Mouse (Mus musculus): ENCODE measurements around the gene Gm609.
"Not testable (repeated sequence)": the region's sequence is repeated elsewhere in the genome, so short reads cannot be mapped to it uniquely, and the experiment has no call there.

The Gm609 gene

DNA sequence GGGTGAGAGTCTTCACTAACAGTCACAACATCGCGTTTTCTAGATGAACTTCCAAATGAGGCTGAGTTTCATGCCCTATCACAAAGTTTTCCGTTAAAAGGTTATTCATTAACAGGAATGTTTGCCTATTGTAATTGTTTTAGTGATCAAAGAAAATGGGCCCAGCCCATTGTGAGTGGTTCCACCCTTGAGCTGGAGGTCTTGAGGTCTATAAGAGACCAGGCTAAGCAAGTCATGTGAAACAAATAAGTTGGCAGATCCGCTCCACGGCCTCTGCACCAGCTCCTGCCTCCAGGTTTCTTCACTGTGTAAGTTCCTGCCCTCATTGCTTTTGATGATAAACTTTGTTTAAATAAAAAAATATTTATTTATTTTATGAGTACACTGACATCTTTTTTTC, at the start of gene Gm609:
TSS of gene Gm609 (minus strand) at position 43 of the 400 bp plus-strand sequence.
- no peak for DNase-seq (ENCODE audit: low read depth, low spot score)

- DNase-seq (ENCODE audit: low read depth, low spot score) = no peak
These were observed 49.3 kb upstream of the Gm609 start for GRCm38 (mm10) chr16:45542108-45542507.

GRCm38 (mm10) chr16:45538342-45538741, 45.6 kb upstream of the Gm609 start:
- DNase-seq (ENCODE audit: low read depth, low spot score) = not testable (repeated sequence)

- DNase-seq (ENCODE audit: low read depth, low spot score) = no peak
These were observed 42.2 kb upstream of the Gm609 start, which contains the start of gene Slc9c1 for GRCm38 (mm10) chr16:45535009-45535408. Slc9c1 (plus strand) TSS chr16:45535309.

DNA sequence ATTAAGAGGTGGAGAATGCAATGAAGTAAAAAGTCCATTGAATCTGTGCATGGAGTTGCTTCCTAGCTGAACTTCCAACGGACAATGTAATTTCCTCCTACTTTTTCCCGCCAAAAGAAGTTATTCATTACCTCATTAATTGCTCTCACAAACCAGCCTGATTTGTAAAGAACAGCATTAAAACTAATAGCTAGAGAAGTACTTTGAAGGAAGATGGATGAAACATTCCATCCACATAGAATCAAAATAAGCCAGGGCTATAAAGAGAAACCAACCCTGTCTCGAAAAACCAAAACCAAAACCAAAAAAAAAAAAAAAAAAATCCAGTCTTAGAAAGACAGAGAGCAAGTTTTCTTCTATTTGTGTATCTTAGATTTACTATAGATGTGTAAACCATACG, 39.2 kb upstream of the Gm609 start, which contains the start of gene Gm17783:
TSS of gene Gm17783 (minus strand) at position 101 of the 400 bp plus-strand sequence.
- DNase-seq (ENCODE audit: low read depth, low spot score) = no peak

- no peak for DNase-seq (ENCODE audit: low read depth, low spot score)
These were observed 32.8 kb upstream of the Gm609 start for GRCm38 (mm10) chr16:45525551-45525950.

GRCm38 (mm10) chr16:45495326-45495725, 2.6 kb upstream of the Gm609 start:
- no peak for DNase-seq (ENCODE audit: low read depth, low spot score)

- no peak for DNase-seq (ENCODE audit: low read depth, low spot score)
These were observed 15.8 kb downstream of the Gm609 start for GRCm38 (mm10) chr16:45476991-45477390.

- not testable (repeated sequence) for DNase-seq (ENCODE audit: low read depth, low spot score)
These were observed 20.9 kb downstream of the Gm609 start for GRCm38 (mm10) chr16:45471836-45472235.

GRCm38 (mm10) chr16:45454762-45455161, 38.0 kb downstream of the Gm609 start:
- DNase-seq (ENCODE audit: low read depth, low spot score) = no peak

DNA sequence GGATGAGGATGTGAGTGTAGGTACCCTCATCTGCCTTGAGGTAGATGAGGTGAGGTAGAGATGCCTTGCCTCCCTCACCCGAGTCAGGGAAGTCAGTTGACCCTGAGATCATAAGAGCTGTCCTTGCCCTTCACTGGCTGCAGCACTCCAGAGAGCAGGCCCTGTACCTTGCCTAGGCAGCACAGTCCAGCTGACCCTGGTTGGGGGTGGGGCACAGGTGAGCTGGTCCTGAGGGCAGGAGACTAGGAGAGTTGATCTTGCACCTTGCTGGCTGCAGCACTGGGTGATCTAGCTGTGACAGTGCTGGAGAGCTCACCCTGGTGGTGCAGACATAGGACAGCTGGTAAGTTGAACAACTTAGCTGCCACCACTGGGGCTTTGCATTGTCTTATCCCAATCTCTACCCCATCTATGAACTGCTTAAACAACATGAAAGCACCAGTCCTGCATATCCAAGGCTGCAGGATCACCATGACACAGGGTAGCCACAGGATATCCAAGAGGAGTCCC, 55.5 kb downstream of the Gm609 start:
- no peak for DNase-seq (ENCODE audit: low read depth, low spot score)

GRCm38 (mm10) chr16:45435591-45435990, 57.2 kb downstream of the Gm609 start:
- no peak for DNase-seq (ENCODE audit: low read depth, low spot score)

DNA sequence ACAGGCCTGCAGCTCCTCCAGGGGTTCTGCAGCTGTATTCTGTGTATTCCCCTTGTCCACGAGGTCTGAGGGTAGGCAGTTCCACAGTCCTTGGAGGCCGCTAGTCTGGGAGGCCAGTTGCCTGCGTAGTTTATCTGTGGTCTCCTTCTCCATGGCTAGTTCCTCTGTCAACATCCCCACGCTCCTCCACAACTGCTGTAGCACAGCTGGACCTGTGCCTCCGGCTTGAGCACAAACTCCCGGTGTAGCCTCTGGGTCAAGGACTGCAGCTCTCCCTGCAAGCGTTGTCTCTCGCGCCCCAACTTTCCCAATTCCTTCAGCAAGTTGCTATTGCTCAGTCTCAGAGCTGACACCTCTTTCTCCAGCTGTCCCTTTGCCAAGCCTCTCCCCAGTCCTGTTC, 65.1 kb downstream of the Gm609 start:
- no peak for DNase-seq (ENCODE audit: low read depth, low spot score)

GRCm38 (mm10) chr16:45413497-45413896, 79.3 kb downstream of the Gm609 start:
- no peak for DNase-seq (ENCODE audit: low read depth, low spot score)

DNA sequence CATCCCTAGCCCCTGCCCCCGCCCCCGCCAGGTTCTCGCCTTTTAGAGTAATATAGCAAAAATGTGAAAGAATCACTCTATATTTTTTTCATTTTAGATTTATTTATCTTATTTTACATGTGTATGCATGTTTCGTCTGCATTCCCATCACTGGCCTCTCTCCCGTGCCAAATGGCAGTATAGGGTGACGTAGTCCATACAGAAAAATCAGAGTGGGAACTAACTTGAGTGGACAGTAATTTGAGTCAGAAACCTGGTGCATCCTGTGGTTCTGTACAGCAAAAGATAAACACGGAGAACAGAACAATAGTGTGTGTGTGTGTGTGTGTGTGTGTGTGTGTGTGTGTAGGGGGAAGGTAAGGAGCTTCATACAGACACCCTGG, 83.7 kb downstream of the Gm609 start:
- not testable (repeated sequence) for DNase-seq (ENCODE audit: low read depth, low spot score)

DNA sequence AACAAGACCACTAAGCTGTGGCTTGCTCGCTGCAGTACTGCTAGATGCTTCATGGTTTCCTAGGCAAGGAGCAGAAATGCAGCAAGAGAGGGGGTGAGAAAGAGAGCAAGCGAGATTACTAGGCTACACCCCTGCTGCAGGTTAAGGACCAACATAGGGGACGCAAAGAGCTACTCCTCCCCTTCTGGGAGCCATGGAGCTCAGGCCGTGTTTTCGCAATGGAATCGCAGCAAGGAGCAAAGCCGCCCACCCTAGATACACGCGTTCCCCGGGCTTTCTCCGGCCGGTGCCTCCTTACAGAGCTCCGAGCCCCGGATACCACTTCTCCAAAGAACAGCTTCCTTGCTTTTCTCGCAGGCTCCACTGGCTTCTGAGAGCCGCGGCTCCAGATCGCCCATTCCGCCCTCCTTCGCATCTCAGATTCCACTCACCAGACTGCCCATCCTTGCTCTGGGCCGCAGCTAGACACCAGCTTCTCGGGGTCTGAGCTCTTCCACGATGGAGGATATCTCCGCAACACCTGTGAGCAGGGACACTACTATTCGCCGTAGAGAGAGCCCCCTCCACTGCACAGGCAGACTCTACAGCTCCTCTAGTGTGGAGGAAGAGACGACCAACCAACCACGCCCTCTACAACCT, 84.2 kb downstream of the Gm609 start, which contains the start of gene Cd200:
TSS of gene Cd200 (minus strand) at position 629 of the 639 bp plus-strand sequence.
- DNase-seq (ENCODE audit: low read depth, low spot score) = no peak

DNA sequence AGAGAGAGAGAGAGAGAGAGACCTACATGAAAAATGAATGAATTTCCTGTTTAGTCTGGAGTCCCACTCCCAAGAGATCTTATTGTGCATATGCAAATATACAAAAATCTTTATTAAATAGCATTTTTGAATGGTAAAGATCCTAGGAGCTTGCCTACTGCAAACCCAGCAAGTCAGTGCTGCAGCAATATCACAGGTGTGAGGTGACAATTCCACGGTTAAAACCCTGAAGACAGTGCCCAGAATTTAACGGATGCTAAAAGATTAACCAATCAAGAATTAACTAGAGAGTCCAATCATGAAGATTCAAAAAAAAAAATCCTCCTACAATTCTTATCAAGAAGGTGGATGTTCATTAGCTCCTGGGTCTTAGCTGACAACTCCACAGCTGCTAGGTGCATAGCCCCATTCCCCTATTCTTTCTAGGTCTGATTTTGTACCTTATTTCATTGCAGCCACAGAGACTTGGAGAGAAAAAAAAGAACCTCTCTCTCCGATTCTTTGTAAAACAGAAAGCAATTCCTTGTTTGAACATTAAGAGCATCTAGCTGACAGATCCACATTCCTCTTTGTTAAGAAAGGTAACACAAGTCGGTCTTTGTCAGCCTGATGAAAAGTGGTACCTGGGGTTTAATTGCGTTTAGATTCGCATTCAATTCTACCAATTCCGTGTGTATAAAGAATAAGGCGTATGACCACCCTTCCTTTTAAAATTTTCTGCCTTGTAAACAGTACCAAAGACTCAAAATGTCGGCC, 84.9 kb downstream of the Gm609 start:
- DNase-seq (ENCODE audit: low read depth, low spot score) = no peak

DNA sequence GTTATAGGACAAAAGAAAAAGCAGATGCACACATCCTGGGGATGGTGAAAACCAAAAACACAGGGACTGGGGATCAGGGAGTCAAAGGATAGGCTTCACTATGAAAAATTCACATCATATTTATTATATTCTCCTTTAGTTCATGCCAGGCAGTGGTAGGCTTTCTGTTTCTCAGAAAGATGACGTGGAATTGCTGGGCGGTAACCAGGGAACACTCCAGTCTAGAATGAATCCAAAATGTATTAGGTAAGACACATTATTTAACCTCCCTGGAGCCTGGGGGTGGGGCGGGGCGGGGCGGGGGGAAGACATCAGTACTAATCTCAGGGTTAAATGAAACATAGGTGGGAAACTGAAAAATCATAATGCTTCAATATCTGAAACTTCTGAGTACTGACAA, 85.7 kb downstream of the Gm609 start:
- no peak for DNase-seq (ENCODE audit: low read depth, low spot score)

DNA sequence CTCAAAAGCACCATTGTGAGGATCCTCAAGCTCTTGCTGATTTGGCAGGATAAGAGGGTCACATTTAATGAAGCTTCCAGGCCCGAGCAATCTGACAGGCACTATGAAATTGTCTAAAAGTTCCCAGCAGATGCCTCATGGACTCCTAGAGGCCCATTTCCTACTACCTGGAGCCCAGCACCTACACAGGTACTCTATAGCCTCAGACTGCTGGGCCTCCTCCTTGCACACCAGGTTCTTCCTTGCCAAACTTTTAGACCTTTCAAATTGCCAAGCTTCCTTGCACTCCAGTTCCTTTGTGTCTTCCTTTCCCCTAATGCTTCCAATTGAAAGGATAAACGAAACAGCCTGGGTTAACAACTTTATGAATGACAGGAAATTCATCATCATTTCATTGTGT, 89.8 kb downstream of the Gm609 start:
- DNase-seq (ENCODE audit: low read depth, low spot score) = no peak

DNA sequence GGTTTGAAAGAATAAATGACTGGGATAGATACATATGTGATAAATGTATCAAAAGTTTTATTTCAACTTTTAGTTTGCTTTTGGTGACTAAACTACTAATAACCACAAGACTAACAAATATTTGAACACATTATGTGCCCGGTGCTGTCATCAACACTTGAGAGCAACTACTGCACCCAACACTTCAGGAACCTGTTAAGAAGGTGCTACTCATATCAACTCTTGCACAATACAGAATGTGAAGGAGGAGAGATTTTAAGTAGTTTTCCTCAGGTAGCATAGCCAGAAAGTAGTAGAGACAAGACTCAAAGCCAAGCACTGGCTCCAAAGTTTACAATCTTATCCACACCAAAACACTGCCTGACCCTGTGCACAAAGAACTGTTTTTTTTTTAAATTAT, 90.7 kb downstream of the Gm609 start:
- no peak for DNase-seq (ENCODE audit: low read depth, low spot score)

DNA sequence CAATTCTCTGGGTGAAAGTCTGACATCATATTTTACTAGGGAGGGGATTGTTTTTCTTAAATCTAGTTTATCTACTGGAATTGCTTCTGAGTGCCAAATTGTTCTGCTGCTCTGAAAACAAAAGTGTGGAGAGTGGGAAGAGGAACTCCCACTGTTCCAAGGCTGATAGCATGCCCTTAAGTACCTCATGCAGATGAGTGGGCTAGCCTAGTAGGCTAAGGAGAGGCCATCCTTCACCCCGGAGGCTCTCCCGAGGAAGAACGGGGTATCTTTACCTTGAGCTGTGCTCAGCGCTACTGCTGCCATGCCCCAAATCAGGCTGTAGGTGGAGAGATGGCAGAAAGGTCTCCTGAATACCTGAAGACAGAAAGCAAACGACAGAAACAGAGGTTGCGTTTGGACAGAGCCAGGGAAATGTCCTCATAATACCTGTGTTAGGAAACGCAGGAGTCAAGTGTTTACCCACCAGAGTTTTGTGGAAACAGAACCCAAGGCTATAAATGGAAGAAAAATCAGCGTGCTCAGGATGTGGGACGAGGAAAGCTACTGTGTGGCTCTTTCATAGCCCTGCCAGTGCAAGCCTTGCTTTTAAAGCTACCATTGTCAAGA, 92.7 kb downstream of the Gm609 start:
- no peak for DNase-seq (ENCODE audit: low read depth, low spot score)

DNA sequence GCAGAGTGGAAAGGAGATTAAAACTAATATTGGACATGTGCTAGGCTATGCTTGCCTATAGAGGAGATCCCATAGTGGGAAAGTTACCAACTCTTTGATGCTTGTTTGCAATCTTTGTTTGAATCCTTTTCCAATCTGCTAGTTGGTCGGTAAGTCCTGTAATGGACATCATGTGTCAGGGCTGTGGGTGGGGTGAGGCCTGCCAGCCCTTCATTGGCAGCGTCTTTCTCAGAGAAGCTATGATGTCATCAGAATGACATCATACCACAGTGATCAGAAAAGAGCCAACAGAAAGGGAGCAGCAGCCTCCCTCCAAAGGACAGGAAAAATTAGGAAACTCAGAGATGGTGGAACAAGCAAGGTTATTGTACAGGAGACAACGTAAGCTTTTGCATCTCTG, 93.4 kb downstream of the Gm609 start:
- DNase-seq (ENCODE audit: low read depth, low spot score) = no peak

Data from skeletal muscle tissue, adult 2 months (tissue).